Mouse (Mus musculus) adrenal gland (tissue): ENCODE results near the gene Txndc17.
"Not testable (repeated sequence)": the region's sequence is repeated elsewhere in the genome, so short reads cannot be mapped to it uniquely, and the experiment has no call there.

Experiments
- intact Hi-C: fragments of 180-260 bp; cut with DNase I; formaldehyde crosslinking; loops from one replicate; pipeline ENCODE4 v1.15.1; 2025
- long read RNA-seq, 2 experiments: library from polyadenylated mRNA; unstranded; transcript quantifications; one replicate each; pipeline ENCODE4 v2.0.0; 2020; ENCODE audit warnings: borderline replicate concordance in 1 of 2; ENCODE audit not compliant: insufficient replicate concordance in 1 of 2

The Txndc17 gene
- long read RNA-seq, experiment 1, transcript Txndc17-201 (4 exons, 981 nt): major isoform, 120 of 121 reads
- long read RNA-seq, experiment 1, partial matches to known transcripts: 1 of 121 reads
- long read RNA-seq, experiment 1, other reads (novel, unspliced or antisense): 0 of 121 reads
- long read RNA-seq, experiment 2, transcript Txndc17-201 (4 exons, 981 nt): major isoform, 140 of 149 reads
- long read RNA-seq, experiment 2, partial matches to known transcripts: 3 of 149 reads
- long read RNA-seq, experiment 2, other reads (novel, unspliced or antisense): 5 of 149 reads

DNA sequence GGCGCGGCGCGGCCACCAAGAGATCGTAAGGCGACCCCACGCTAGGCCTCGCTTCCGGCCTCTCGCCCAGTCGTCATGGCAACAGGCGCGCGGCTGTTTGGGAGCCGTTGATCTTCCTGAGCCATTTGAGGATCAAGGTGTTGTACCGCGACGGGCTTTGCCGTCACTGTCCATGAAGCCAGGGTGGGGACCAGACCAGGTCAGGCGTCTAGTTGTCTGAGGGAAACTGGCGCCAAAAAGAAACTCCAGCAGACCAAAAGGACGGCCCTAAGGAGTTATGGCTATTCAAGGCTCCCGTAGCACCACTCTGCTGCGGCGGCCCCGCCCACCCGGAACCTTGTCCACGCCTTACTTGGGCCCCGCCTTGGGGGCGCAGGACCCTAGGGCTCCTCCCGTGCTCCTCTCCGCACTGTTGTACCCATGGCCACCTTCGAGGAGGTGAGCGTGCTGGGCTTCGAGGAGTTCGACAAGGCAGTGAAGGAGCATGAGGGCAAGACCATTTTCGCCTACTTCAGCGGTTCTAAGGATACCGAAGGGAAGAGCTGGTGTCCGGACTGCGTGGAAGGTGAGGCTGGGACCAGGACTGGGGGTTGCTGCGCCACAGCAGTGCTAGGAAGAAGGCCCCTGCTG, at the start of gene Txndc17, which contains the start of gene 4933427D14Rik:
Txndc17 (plus strand) TSS at position 344 of the 630 bp plus-strand sequence.
4933427D14Rik (minus strand) TSS at position 256 of the 630 bp plus-strand sequence.
- intact Hi-C loops: loop anchor here (5.0 kb wide), 1 partner anchor 155 kb away; no protein-coding TSS in a partner anchor

DNA sequence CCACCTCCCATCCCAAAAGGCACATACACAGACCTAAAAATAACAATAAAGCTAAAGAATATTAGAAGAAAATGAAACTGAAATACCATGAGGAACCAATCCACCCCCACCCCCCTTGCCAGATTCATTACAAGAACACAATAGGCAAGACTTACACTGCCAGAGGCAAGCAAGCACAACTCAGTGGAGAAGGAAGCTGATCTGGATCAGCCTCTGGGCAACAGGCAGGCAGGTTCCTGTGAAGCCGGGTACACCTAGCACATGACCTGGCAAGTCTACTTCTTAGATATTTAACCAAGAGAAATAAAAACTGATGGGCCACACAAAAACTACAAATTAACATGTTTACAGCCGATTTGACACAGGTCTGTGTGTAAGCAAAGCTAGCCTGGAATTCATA, 44.1 kb upstream of the Txndc17 start:
- intact Hi-C loops: no loop called here

DNA sequence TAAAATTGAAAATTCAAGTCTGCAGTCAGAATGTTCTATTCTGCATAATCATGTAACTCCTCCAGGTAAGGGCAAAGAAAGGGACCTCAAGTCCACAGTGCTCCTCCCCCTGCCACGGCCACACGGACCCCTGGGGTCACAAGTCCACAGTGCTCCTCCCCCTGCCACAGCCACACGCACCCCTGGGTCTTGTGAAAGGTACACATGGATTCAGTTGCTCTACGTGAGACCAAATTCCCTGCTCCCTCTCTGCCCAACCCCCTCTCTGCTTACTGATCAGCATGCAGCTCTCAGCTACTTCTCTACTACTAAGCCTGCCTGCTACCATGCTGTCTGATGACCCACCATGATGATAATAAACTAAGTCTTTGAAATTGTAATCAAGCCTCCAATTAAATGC, 37.5 kb upstream of the Txndc17 start:
- intact Hi-C loops: no loop called here

DNA sequence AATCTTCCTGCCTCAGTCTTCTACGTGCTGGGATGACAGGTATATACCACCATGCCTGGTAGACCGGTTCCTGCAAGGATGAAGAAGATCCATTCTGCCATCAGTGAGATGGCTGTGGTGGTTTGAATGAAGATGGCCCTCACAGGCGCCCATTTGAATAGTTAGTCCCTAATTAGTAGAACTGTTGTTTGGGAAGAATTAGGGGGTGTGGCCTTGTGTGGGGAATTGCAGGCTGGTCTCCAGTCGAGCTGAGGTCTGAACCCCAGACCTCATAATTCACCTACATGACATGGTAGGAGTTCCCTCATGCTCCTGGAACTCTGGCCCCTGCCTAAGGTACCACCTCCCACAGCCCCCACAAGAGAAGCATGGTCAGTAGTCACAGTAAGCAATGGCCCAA, 35.4 kb upstream of the Txndc17 start:
- intact Hi-C loops: not testable (repeated sequence)

DNA sequence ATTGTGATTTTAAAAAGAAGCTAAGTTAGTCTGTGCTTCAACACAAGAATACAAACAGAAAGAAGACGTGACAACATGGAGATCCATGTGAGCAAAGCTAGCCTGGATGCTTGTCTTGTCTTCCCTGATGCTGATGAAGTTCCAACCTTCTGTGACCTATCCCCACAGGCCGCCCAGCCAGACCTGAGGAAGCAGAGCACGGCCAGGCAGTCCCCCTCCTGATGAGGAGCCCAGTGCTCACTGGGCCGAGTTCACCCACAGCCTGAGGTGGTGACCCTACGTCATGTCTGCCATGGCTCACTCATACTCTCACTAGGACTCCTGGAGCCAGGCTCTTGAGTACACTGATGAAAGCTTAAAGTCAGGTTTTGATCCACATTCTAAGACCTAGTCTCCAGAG, 33.8 kb upstream of the Txndc17 start:
- intact Hi-C loops: no loop called here

DNA sequence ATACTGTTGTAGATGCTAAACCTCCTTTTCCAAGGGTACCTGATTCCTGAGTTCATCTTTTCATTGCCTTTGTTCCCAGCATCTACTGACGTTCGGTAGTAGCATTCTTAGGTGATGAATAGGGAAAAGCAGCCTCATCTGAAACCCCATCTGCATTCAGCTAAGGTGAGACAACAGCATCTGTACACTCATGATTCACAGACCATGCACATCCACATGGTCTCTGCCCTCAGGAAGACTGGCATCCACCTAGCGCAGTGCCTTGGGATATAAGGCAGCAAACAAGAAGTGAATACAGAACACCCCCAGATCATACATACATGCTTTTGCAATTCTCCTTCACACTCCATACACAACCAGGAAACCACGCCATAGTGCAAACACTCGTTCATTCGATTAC, 32.6 kb upstream of the Txndc17 start:
- intact Hi-C loops: no loop called here

DNA sequence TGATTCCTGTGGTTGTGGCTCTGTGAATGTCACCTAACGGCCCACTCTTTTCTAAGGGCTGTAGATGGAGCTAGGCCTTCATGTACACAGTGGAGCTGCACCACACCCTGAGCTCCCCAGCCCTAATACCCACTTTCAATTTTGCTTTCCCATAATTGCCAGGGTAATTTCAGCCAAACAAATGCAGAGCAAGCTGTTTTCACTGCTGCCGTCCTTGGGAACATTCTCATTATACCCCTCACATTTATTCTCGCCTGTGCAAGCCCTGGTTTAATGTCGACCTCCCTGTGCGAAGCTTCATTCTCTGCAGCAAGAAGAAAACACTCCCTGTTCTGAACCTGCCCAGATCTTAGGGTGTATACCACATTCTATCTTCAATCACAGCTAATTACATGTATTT, 31.4 kb upstream of the Txndc17 start:
- intact Hi-C loops: no loop called here

DNA sequence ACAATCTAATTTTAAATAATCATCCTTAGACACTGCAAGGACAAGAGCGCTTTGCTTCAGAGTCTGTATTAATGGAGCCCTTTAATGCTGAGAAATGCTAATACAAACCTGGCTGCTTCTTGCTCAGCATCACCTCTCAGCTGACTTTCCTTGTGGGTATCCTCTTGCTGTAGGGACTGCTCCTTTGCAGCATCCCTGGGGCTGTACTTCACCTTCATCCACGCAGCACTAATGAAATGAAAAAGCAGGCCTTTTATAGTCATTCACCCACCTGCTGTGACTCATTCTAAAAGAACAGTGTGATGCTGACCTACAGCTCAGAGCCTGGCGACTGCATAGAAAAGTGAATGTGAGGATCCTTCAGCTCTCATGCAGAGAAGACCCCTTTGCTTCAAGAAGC, 30.8 kb upstream of the Txndc17 start:
- intact Hi-C loops: no loop called here

DNA sequence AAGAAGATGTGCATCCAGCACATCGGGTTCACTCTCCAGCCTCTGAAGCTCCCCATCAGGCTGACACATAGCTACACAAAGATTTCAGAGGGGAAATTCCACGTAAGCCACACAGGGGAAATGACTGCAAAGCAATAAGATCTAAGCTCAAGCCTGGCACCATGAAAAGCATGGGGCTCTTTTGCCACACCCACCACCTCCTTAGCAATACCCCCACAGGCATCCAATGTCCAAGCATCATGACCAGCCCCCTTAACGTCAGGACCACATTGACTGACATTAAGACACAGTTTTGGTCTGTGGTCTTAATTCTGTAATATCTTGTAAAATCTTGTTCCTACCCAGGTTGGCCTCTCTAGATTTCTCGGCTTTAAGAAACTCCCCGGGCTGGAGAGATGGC, 26.8 kb upstream of the Txndc17 start:
- intact Hi-C loops: no loop called here

DNA sequence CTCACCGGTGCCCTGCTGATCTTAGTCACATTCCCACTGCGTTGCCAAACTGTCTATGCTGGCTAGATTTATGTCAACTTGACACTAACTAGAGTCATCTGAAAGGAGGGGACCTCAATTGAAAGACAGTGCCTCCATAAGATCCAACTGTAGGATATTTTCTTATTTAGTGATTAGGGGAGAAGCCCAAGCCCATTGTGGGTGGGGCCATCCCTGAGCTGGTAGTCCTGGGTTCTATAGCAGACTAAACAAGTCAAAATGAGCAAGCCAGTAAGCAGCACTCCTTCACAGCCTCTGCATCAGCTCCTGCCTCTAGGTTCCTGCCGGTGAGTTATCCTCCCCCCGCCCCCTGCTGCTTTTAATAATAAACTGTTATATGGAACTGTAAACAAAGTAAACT, 26.2 kb upstream of the Txndc17 start:
- intact Hi-C loops: no loop called here

DNA sequence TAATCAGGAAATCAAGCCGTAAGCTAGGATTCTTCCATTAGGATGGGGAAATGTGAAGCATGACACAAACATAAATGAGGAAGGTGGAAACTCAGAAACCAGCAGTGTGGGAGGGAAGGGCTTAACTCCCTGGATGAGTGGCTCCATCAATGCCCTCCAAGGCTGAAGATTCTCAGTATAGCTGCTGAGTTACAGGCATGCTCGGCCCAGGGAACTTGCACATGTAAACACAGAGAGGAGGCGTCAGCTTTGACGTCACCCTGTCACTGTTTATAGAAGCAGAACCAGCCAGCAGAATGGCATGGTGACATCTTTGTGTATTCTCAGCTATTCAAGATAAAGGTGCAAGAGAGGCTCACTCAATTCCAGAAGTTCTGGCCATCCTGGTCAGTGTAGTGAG, 23.1 kb upstream of the Txndc17 start:
- intact Hi-C loops: no loop called here

DNA sequence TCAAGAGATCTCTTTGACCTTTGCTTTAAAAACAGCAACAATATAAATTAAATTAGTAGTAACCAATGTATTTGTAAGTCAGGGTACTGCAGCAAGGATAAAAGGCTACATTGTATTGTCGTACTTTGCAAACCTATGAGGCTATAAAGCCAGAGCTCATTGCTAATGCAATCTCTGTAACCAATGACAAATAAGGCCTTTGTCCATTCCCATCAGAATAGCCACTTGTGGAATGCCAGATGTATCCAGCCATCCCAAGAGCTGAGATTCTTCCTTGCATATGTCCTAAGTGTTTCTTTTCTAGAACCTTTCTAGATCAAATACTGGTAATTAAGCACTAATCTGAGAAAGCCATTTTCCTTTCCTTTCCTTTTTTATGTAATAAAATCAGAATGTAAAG, 16.5 kb upstream of the Txndc17 start:
- intact Hi-C loops: no loop called here

DNA sequence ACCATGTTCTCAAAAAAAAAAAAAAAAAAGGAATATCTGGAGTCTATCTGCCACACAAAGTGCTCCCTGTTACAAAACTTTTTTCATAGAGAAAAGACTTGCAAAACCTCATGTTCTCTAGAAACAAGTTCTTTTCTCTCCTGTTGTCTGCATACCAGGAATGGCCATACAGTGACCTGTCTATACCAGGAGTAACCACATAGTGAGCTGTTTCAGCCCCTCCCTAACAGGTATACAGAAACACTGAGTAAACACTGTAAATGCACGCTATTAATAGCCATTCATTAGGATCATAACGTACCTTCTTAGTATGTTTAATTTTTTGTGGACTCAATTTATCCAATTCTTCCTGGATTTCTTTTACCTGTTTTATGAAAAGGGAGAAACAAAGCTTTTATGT, 13.1 kb upstream of the Txndc17 start:
- intact Hi-C loops: no loop called here

DNA sequence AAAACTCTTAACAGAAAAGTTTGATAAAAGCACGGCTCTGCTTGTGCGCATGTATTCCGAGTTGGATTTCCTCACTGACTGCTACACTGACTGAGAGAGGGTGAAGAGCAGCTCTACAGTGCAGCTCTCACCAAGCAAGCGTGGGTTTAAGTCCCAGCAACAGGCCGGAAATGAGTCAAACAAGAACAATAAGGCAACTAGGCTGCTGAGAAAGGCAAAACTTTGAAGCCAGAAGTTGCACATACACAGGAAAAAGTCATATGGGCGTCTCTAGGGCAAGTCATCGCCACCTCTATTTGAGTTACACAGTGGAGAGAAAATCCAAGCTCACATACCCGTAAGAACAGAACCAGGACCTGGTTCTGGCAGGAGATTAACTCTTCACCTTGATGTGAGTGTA, 10.8 kb upstream of the Txndc17 start:
- intact Hi-C loops: no loop called here

DNA sequence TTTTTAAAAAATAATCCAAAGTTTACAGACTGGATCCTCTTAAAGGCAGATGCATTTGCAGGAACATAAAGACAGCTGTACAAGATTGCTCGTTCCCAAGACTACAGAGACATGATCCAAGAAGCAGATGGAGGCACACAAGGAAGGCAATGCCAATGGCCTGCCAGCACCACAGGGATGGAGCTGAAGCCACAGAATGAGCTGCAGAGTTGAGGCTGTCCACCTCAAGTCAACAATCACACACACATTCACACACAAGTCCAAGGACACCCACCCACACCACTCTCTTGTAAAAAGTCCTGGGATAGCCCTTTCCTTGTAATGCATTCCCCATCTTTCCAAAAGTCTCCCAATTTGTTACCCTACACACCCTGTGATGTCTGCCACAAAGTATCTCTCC, 3.9 kb upstream of the Txndc17 start:
- intact Hi-C loops: no loop called here

DNA sequence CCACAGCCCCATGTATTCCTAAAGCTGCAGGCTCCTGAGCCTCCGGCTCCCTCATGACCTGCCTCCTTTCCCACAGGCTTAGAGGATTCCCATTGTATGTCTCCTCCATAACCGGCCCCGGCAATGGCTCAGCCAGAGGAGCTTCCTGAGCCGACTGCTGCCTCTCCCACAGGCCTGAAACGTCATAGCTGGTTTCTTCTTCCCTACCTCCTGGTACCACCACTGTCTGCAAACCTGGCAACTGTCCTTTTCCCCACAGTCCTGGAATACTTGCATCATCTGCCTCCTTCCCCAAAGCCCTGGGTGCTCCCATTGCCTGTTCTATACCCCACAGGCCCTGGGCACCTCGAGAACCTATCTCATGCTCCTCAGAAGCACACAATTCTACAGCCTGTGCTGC, 2.1 kb upstream of the Txndc17 start:
- intact Hi-C loops: loop anchor here (5.0 kb wide), 1 partner anchor 153 kb away; no protein-coding TSS in a partner anchor

DNA sequence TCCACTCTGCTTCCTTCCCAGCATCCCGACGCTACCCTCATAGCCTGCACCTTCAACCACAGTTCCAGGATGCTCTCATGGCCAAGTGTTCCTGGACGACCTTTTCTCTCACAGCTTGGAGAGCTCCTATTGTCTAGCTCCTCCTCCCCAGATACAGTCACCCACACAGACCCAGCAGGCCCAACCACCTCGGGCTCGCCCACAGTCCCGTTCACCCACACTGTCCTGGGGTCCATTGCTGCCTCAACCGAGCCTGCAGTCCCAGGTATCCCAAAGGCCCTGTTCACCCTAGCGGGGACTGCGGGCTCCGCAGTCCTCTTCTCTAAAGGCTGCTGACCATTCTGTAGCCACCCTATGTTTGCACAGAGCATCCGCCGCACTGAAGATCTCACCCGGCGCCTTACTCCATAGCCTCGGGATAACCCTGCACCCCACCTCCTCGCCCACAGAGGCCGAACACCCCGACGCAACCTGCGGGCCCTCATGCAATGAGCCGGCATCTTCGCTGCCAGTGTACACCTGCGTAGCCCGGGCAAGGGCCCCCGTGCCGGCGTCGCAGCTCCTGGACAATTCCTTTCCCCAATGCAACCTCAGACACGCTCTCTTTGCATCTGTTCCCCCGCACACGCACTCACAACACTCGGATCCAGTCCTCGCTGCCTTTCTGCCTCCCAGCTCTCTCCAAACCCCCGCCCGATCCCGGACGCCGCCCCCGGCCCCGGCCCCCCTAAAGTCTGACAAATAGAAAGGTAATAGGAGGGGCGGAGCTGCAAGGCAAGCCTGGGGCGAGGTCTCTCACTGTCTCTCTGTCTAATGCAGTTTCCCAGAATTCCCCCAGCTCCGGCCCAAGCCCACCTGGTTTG, 775 bp upstream of the Txndc17 start, which contains the start of gene Gm43951:
Gm43951 (minus strand) TSS at position 500 of the 863 bp plus-strand sequence.
- intact Hi-C loops: loop anchor here (5.0 kb wide), 1 partner anchor 154 kb away; no protein-coding TSS in a partner anchor

DNA sequence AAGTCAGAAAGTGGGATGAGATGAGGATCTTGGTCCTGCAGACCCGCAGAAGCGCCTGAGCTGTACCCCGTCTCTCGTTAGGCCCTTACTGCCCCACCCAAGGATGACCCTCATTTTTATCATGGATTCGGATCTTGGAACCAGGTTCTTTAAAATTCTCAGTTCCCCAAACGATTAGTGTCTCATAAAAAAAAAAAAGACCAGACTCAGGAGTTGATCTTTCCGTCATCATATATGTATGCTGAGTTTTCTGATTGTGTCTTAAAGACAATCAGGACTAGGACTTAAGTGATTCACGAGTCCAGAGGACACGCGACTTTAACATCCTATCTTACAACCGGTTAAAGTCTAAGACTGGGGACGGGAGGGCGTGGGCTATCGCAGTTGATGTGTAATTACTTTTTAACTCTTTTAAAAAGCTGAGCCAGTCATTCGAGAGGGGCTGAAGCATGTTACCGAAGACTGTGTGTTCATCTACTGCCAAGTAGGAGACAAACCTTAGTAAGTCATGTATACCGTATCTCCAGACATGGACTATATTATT, 559 bp downstream of the Txndc17 start:
- intact Hi-C loops: loop anchor here (5.0 kb wide), 1 partner anchor 156 kb away; no protein-coding TSS in a partner anchor

DNA sequence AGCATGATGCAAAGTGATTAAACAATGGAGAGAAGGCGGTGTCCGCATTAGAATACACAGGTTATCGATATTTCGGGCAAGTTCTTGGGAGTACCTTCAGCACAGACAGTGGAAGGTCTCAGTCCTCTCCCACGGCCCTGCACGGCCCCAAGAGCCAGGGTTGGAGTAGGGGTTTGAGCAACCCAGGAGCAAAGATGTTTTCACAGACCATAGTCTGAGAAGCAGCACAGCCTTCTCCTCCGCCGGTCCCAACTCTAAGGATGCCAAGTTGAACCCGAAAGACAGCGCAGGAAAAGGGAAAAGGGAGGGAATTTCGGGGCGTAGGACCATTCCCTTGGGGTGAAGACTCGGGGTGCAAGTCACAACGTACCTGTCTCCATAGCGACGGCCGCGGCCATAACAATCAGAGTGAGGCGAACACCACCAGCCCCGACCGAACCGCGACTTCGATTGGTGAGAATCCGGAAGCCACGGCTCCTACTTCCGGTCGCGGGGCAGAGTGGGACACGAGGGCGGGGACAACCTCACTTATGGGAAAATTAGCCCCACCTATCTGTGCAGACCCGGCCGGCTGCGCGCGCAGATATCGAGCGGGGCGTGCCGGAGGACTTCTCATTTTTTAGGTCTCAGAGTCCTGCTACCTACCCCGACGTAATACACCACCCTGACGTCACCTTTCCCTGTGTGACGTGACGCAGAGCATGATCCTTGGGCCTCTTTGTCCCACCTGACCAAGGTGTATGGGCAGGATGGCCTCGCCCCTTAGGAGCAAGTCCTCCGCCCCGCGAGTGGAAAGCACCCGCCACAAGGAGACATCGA, 7.5 kb downstream of the Txndc17 start:
- intact Hi-C loops: no loop called here

DNA sequence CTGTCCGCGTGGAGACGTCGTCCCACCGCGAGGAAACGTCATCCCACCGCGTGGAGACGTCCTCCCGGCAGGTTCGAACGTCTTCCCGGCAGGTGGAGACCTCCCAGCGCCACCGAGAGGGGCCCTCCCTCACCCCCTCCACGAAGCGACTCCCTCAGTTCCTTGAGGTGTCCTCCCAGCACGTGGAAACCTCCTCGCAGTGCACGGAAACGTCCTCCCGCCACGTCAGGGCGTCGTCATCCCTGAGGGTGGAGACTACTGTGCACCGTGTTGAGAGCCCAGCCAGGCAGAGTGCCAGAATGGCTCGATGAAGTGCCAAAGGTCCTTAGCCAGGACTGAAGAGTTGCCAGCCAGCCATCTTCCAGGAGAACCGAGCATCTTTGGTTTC, 8.1 kb downstream of the Txndc17 start, which contains the start of gene Med31:
Med31 (minus strand) TSS at position 183 of the 388 bp plus-strand sequence.
- intact Hi-C loops: no loop called here

DNA sequence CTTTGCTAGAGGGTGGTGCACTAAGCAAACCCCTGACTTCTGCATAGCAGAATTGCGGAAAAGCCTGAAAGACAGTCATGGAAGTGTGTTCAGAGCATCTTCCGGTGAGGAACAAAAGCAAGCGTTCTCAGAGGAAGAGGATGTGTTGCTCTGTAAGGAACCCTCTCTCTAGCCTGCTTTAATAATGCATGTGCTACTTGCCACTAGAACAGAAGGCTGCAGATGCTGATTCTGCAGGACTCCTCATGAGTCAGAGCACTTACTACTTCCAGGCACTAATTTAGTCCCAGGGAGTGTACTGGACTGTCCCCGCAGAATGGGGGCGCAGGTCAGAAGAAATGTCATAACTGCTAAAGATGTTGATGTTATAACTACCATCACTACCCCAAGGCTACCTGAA, 9.8 kb downstream of the Txndc17 start:
- intact Hi-C loops: no loop called here
